Mouse (Mus musculus): ENCODE measurements at regions not wholly inside any gene's neighbourhood (a gene's known extent, or its start where the extent isn't known, plus 50 kb on each side); places are given as distances from the start of the nearest gene placed in this dataset.

DNA sequence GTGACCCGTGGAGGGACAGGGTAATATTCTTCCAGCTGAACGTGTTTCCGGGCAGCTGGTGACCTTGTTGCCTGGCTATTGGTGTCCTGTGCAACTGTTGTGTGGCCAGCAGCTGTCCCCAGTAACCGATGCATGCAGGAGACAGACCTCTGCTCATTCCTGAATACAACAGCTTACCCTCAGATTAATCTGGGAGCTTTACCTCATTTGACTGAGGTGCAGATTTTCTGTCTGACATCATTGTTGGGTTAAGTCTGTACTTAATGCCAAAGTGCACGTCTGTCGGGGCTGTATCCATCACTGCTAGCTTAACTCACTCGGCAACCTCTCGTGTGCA, 119.6 kb upstream of the Mpp6 start:
- peak; percentile 52 for DNase-seq (ENCODE audit: low spot score)

GRCm38 (mm10) chr6:49999365-49999764, 110.7 kb upstream of the Mpp6 start:
- DNase-seq (ENCODE audit: low spot score) = no peak

- no peak for DNase-seq (ENCODE audit: low spot score)
These were observed 102.0 kb upstream of the Mpp6 start for GRCm38 (mm10) chr6:50008074-50008473.

GRCm38 (mm10) chr6:50008869-50009268, 101.2 kb upstream of the Mpp6 start:
- no peak for DNase-seq (ENCODE audit: low spot score)

- DNase-seq (ENCODE audit: low spot score) = no peak
These were observed 100.7 kb upstream of the Mpp6 start for GRCm38 (mm10) chr6:50009339-50009738.

DNA sequence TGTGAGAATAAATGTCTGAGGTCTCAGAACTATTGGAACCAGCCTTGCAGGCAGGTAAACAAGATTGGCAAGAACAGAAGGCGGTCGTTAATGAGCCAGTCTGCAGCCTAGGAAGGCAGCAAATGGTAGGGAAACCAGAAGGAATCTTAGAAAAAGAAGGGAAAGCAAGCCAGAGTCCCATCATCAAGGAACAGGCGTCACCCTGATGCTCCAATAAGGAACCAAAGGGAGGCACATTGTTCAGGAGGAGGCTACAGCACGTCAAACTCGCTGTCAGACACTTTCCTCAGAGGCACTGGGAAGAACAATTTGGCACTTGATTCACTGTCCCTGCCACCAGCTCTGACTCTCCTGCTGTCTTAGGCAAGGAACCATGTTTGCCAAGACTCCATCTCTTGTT, 100.2 kb upstream of the Mpp6 start:
- no peak for DNase-seq (ENCODE audit: low spot score)

DNA sequence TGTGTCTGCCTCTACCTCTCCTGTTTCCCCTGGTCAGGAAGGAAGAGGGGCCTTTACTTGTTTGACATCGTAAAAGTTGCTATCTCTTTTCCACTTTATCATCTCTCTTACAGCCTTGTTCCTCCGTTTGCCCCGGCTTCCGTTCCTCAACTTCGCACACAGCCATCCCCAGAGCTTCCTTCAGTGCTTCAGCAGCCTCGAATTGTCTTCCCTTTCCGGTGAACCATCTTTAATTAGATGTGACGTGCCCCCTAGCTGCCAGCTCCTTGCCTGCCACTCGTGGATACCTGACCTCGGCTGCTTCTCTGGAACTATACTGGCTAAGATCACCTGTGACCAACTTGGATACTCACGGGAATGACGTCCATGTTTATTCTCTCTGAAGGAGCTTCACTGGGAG, 99.0 kb upstream of the Mpp6 start:
- peak; percentile 37 for DNase-seq (ENCODE audit: low spot score)

DNA sequence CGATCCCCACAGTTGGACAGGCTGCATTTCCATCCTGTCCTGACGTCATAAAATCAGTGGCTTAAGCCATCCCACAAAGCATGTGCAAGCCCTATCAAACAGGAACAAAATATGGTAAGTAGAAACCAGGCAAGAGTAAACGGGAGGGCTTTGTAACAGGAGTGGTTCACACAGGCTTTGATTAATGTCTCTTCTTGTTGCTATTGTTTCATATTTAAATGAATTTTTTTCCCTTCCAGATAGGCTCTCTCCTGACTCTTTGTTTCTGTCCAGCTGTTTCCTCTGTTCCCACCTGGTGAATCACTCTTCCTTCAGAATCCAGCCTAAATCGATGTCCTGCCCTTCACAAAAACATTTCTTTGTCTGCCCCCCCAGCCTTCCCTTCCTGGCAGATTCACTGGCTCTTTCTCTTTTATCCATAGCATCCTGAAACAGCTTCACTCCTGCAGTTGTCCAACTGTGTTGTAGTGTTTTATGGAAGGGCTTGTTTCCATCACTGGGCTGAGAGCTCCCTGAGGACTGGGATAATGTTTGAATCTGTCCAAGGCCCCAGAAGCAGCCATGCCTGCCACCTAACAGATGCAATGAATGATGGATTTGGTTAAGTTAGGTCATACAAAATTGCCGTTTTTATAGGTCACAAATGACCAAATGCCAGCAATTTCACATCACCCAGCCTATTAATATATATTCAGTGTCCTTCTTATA, 98.1 kb upstream of the Mpp6 start:
- DNase-seq (ENCODE audit: low spot score) = no peak

DNA sequence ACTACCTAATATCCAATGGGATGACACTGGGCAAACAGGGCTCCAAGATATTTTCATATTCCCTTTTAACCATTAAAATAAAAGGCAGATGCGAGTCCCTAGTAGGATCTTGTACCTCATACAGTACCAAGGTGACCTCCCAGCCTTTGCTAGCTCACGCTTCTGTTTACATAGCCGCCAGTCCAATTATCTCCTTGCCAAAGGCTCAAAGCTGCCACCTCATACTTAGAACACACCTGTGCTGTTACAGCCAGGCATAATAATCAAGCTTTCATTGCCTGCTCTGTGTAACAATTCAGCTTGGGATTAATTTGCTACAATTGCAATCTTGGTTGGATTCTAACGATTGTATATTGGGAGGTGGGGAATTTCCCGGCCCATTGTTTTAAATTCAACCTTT, 97.0 kb upstream of the Mpp6 start:
- no peak for DNase-seq (ENCODE audit: low spot score)

DNA sequence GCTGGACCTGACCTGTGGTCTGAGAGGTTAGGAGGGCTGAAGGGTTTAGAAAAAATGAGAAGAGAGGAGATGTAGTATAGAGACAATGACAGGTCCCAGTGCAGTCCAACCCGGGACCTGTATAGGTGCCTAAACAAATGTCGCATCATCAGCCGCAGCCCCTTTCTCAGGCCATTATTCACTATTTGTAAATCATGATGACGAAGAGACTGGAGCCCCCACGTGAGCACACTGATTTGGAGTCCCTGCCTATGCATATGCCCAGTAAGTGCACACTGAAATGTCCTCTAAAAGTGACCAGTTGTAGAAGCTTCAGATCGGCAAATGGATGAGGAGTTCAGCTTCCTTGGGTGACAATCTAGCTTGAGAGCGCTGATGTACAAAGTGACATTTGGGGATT, 96.2 kb upstream of the Mpp6 start:
- DNase-seq (ENCODE audit: low spot score) = no peak

DNA sequence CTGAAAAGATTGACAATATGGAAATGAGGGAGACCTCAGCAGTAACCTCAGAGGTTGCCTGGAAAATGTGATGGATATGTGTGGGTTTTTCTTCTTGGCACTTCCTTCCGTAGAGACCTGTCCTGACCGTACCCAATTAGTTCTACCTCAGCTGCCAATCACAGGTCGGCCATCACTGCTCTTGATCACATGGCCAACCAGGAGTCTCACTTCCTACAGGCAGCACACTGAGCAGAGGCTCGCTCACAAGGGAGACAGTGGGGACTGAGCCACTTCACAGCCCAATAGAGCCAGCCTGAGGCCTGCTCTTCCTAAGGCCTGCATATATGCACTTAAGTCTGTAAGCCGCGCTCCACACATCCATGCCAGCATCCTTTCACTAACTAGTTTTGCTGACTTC, 82.1 kb upstream of the Mpp6 start:
- no peak for DNase-seq (ENCODE audit: low spot score)

DNA sequence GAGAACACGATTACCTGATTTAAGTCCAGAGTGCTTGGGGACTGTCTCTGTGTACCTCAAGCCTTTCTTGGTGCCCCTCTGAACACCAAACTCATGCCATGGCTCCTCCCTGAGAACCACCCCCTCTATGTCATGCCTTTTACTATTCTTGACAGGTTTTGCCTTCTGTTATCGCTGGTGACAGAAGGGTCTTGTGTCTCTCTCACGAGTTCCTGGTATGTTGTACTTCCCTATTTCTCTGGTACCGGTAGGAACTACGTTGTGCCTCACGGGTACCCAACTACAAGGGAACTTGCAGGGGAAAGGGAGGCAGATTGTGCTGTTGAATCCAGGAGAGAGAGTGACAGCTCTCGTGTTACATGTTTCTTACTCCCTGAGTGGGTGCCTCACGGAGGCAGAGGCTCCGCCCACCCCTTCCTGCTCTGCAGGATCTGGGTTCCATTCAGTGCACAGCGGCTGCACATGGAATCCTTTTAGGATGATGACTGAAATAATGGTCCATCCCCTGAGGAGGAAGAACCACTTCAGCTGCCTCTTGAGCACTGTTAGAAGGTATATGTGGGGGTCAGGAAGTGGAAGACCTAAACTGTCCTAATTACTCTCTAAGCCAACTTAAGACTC, 80.0 kb upstream of the Mpp6 start:
- no peak for DNase-seq (ENCODE audit: low spot score)

GRCm38 (mm10) chr6:50031356-50031755, 78.7 kb upstream of the Mpp6 start:
- no peak for DNase-seq (ENCODE audit: low spot score)

- no peak for DNase-seq (ENCODE audit: low spot score)
These were observed 77.0 kb upstream of the Mpp6 start for GRCm38 (mm10) chr6:50032894-50033595.

DNA sequence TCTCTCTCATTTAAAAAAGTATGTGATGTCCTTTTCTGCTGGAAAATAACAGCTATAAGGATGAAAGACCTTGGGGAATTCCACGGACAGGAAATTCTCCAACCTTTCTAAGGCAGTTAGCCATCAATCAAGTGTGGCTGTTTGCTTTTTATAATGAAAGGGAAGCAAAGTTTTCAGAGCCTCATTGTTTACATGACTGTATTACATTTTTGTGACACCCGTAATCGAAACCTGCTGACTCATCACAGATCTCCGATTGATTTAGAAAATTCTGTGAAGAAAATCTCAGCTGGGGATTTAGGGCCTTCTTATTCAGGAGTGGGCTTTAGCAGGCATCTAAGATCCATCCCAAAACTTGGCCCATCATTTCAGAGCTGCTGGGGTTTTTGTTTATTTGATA, 72.4 kb upstream of the Mpp6 start:
- DNase-seq (ENCODE audit: low spot score) = no peak

DNA sequence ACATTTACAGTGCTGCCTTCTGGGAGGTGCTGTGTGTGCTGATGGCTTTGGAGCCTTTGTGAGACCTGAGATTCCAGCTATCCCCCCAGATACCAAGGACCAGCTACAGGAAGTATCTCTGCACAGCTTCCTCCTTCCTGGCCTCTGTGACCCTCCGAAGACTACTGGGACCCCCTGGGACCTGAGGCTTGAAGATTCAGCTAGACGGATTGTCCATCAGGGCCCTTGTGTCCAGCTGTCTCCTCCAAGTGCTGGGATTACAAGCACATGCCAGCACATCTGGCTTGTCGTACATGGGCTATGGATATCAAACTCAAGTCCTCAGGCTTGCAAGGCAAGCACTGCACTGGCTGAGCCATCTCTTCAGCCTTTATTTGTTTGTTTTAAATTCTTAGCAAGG, 71.7 kb upstream of the Mpp6 start:
- DNase-seq (ENCODE audit: low spot score) = no peak

- DNase-seq (ENCODE audit: low spot score) = no peak
These were observed 69.0 kb upstream of the Mpp6 start for GRCm38 (mm10) chr6:50041044-50041443.

GRCm38 (mm10) chr6:50042127-50042526, 67.9 kb upstream of the Mpp6 start:
- no peak for DNase-seq (ENCODE audit: low spot score)

GRCm38 (mm10) chr6:50044165-50044564, 65.9 kb upstream of the Mpp6 start:
- DNase-seq (ENCODE audit: low spot score) = no peak

DNA sequence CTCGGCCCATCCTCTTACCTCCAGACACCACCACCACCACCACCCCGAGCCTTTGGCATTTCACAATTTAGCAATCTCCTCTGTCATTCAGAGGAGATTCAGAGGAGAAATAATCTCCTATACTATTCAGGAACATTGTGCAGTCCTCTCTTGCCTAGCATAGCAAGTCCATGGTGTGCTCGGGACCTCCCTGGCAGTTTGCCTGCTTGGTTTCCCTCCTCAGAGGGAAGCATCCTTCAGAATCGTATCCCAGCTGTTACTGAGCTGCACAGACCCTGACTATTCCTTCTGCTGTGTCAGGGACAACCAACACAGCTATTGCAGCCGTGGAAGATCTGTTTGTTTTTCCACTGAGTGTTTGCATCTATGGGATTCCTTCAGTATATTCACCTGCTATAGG, 63.3 kb upstream of the Mpp6 start:
- no peak for DNase-seq (ENCODE audit: low spot score)

GRCm38 (mm10) chr6:50052416-50052815, 57.6 kb upstream of the Mpp6 start:
- DNase-seq (ENCODE audit: low spot score) = no peak

- no peak for DNase-seq (ENCODE audit: low spot score)
These were observed 57.0 kb upstream of the Mpp6 start for GRCm38 (mm10) chr6:50053086-50053485.

GRCm38 (mm10) chr6:50054233-50054632, 55.8 kb upstream of the Mpp6 start:
- no peak for DNase-seq (ENCODE audit: low spot score)

- no peak for DNase-seq (ENCODE audit: low spot score)
These were observed 51.4 kb upstream of the Mpp6 start for GRCm38 (mm10) chr6:50058596-50058995.
